Mouse (Mus musculus) heart, embryonic 14.5 days (tissue): ENCODE results near the gene Ctnna2. TPM values are rescaled to one million over a fixed set of nuclear protein-coding genes. Genes with fewer than 3 reads are reported as not detected.

ENCODE experiments used
- ATAC-seq: fragments of 200-750 bp; cut with Nextera tagmentation; 2 replicates; pipeline ENCODE4 v1.8.0; 2017; ENCODE audit warnings: low read depth, moderate TSS enrichment; ENCODE audit not compliant: insufficient number of reproducible peaks, insufficient read depth, low FRiP score
- H3K27ac ChIP-seq, 2 experiments: fragments of 200-500 bp in 1 of 2; fragments of 300-500 bp in 1 of 2; sonication (generic) in 1 of 2; replicated peaks in 1 of 2; 2 replicates each; pipeline ENCODE4 v1.5.1; 2012 to 2014; ENCODE audit warnings: low read depth in 2 of 2, low read length in 2 of 2, control low read depth in 1 of 2, mild to moderate bottlenecking in 1 of 2, mixed read lengths in 1 of 2; ENCODE audit not compliant: control insufficient read depth in 1 of 2, insufficient read depth in 1 of 2
- H3K27me3 ChIP-seq: fragments of 300-500 bp; sonication (generic); 2 replicates; pipeline ENCODE4 v1.6.1; 2014; ENCODE audit warnings: mild to moderate bottlenecking, low read length, control low read depth; ENCODE audit not compliant: control insufficient read depth, insufficient read depth
- H3K36me3 ChIP-seq: fragments of 300-500 bp; sonication (generic); 2 replicates; pipeline ENCODE4 v1.6.1; 2014; ENCODE audit warnings: mild to moderate bottlenecking, control low read depth, low read length, mixed read lengths; ENCODE audit not compliant: control insufficient read depth, insufficient read depth
- H3K4me1 ChIP-seq, 2 experiments: fragments of 200-500 bp in 1 of 2; fragments of 300-500 bp in 1 of 2; sonication (generic) in 1 of 2; 2 replicates each; pipeline ENCODE4 v1.6.1; 2012 to 2014; ENCODE audit warnings: low read length in 2 of 2, control low read depth in 1 of 2, mixed read lengths in 1 of 2; ENCODE audit not compliant: control insufficient read depth in 2 of 2, insufficient read depth in 2 of 2
- H3K4me2 ChIP-seq: fragments of 300-500 bp; sonication (generic); 2 replicates; pipeline ENCODE4 v1.6.1; 2014; ENCODE audit warnings: mild to moderate bottlenecking, low read length
- H3K4me3 ChIP-seq, 2 experiments: fragments of 200-500 bp in 1 of 2; fragments of 300-500 bp in 1 of 2; sonication (generic) in 1 of 2; 2 replicates each; pipeline ENCODE4 v1.5.1; 2012 to 2014; ENCODE audit warnings: low read length in 2 of 2, mild to moderate bottlenecking in 2 of 2, control low read depth in 1 of 2, low read depth in 1 of 2, moderate library complexity in 1 of 2; ENCODE audit not compliant: control insufficient read depth in 1 of 2, insufficient read depth in 1 of 2
- H3K9ac ChIP-seq: fragments of 300-500 bp; sonication (generic); 2 replicates; pipeline ENCODE4 v1.6.1; 2014; ENCODE audit warnings: mild to moderate bottlenecking, low read length
- H3K9me3 ChIP-seq: fragments of 300-500 bp; sonication (generic); 2 replicates; pipeline ENCODE4 v1.6.1; 2016; ENCODE audit warnings: low read length, control low read depth; ENCODE audit not compliant: control insufficient read depth
- WGBS: fragments of 180-500 bp; shearing (Covaris S2); extraction: QIAGEN DNeasy Blood & Tissue Kit; methylation state at CpG from one replicate; pipeline ENCODE4 v1.1.7; 2014; 5-methylcytosine and 5-hydroxymethylcytosine counted together
- polyA plus RNA-seq: library from polyadenylated mRNA; unstranded; fragments of >200 nt; fragmentation: Nextera tagmentation; extraction: Ambion mirVana; gene quantifications from 2 replicates; pipeline ENCODE4 v1.2.1, GENCODE M21; 2014

Ctnna2 gene
- polyA plus RNA-seq, 1 experiment from 2014 or later, result 1.8 TPM

DNA sequence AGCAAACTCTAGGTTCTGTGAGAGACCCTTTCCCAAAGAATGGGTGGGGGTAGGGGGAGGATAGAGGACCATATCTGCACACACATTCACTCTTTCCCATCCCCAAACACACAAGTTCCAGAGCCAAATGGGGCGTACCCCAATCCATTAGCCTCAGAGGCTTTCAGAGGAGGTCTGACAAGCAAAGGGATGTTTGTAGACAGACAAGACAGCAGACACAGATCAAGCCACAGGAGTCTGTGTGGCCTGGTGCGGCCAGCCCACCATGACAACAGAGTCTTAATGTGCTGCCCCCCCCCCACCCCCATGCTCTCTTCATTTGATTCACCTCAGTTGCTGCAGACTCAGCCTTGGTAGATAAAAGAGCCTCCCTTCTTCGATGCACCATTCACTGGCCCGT, 764.2 kb downstream of the Ctnna2 start:
- 79% methylated on average over 4 of the region's 4 CpGs for WGBS
- H3K9me3 ChIP-seq, result no peaks in the 10 kb centered on the region
- H3K4me1 ChIP-seq, result no peaks in the 10 kb centered on the region
- no peak overlapping the region for H3K4me3 ChIP-seq
- H3K27me3 ChIP-seq, result no peaks in the 10 kb centered on the region
- no peak overlapping the region for H3K27ac ChIP-seq
- no peaks in the 10 kb centered on the region for H3K36me3 ChIP-seq
- no peak for ATAC-seq
- no peak overlapping the region for H3K9ac ChIP-seq
- no peak overlapping the region for H3K4me2 ChIP-seq

DNA sequence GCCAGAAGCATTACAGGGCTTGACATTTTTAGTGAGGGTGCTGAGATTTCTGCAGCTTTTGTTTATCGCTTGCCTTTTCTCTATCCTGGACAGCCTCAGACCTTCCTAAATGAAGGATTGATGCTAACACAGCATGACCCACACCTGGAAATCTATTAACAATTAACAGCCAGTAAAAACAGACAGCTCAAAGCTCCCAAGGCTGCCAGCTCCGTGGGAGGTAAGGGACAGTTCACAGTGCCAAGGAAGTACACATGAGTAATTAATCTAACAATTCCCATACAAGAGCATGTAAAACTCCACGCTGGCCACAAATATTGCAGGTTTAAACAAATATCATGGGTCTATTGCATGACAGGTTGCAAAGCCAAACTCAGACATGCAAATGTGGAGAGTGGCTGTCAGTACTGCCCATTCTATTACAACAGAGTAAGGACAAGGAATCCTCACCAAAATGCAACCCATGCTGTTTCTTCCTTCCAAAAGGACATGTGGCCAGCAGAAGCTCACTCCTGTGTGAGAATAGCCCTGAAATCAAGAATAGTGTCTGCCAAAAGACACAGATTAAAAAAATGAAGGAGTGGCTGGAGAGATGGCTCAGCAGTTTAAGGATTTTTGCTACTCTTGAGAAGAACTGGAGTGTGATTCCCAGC, 765.6 kb downstream of the Ctnna2 start:
- H3K4me3 ChIP-seq, result no peak overlapping the region
- no peak for ATAC-seq
- no peak overlapping the region for H3K27ac ChIP-seq
- no peaks in the 10 kb centered on the region for H3K27me3 ChIP-seq
- H3K4me1 ChIP-seq, result no peaks in the 10 kb centered on the region
- WGBS, result 56% methylated on average over 3 of the region's 3 CpGs
- no peak overlapping the region for H3K9ac ChIP-seq
- H3K4me2 ChIP-seq, result no peak overlapping the region
- no peaks in the 10 kb centered on the region for H3K36me3 ChIP-seq
- no peaks in the 10 kb centered on the region for H3K9me3 ChIP-seq

GRCm38 (mm10) chr6:77209929-77210328, 769.6 kb downstream of the Ctnna2 start:
- Histone ChIP-seq H3K4me2 (no peak overlapping the region), H3K9ac (no peak overlapping the region), H3K9me3 (no peaks in the 10 kb centered on the region), H3K4me3 (no peak overlapping the region), H3K27me3 (no peaks in the 10 kb centered on the region), H3K4me1 (no peaks in the 10 kb centered on the region), H3K27ac (no peak overlapping the region), H3K36me3 (no peaks in the 10 kb centered on the region)
- 67% methylated on average over 3 of the region's 3 CpGs for WGBS
- no peak for ATAC-seq

- H3K27ac ChIP-seq, result no peak overlapping the region
- no peak for ATAC-seq
- no peaks in the 10 kb centered on the region for H3K36me3 ChIP-seq
- no peak overlapping the region for H3K4me3 ChIP-seq
- H3K27me3 ChIP-seq, result no peaks in the 10 kb centered on the region
- H3K4me2 ChIP-seq, result no peak overlapping the region
- WGBS, result 74% methylated on average over 1 of the region's 1 CpGs
- H3K4me1 ChIP-seq, result no peaks in the 10 kb centered on the region
- no peaks in the 10 kb centered on the region for H3K9me3 ChIP-seq
- H3K9ac ChIP-seq, result no peak overlapping the region
These were observed 770.3 kb downstream of the Ctnna2 start for GRCm38 (mm10) chr6:77209183-77209582.

- H3K9me3 ChIP-seq, result no peaks in the 10 kb centered on the region
- H3K9ac ChIP-seq, result no peak overlapping the region
- 77% methylated on average over 2 of the region's 2 CpGs for WGBS
- H3K4me3 ChIP-seq, result no peak overlapping the region
- no peaks in the 10 kb centered on the region for H3K4me1 ChIP-seq
- ATAC-seq, result no peak
- H3K4me2 ChIP-seq, result no peak overlapping the region
- no peaks in the 10 kb centered on the region for H3K36me3 ChIP-seq
- no peak overlapping the region for H3K27ac ChIP-seq
- H3K27me3 ChIP-seq, result no peaks in the 10 kb centered on the region
These were observed 780.1 kb downstream of the Ctnna2 start for GRCm38 (mm10) chr6:77199375-77199774.

DNA sequence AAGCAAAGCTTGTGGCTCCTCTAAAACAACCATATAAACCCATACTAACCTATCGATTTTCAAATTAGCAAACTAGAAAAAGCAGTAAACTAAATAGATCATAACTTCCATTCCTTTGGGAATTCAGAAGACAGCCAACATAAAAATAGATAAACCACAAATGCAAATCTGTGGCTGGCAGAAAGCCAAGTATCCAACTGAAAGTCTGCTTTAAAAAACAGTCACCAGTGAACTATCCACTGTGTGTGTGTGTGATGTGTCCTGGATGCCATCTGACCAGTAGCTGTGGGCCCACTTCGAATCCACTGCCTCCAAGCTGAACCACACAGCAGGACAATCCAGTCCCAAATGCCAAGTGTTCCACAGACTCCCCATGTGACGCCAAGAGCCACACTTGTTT, 782.8 kb downstream of the Ctnna2 start:
- Histone ChIP-seq H3K27me3 (no peaks in the 10 kb centered on the region), H3K27ac (no peak overlapping the region), H3K4me2 (no peak overlapping the region), H3K9me3 (no peaks in the 10 kb centered on the region), H3K9ac (no peak overlapping the region), H3K36me3 (no peaks in the 10 kb centered on the region), H3K4me1 (no peaks in the 10 kb centered on the region), H3K4me3 (no peak overlapping the region)
- 80% methylated on average over 3 of the region's 3 CpGs for WGBS
- no peak for ATAC-seq

- H3K27me3 ChIP-seq, result no peaks in the 10 kb centered on the region
- no peak overlapping the region for H3K27ac ChIP-seq
- no peak overlapping the region for H3K4me2 ChIP-seq
- H3K36me3 ChIP-seq, result no peaks in the 10 kb centered on the region
- H3K9me3 ChIP-seq, result no peaks in the 10 kb centered on the region
- H3K9ac ChIP-seq, result no peak overlapping the region
- no peaks in the 10 kb centered on the region for H3K4me1 ChIP-seq
- WGBS, result 60% methylated on average over 4 of the region's 4 CpGs
- no peak for ATAC-seq
- H3K4me3 ChIP-seq, result no peak overlapping the region
These were observed 787.9 kb downstream of the Ctnna2 start for GRCm38 (mm10) chr6:77191635-77192034.

DNA sequence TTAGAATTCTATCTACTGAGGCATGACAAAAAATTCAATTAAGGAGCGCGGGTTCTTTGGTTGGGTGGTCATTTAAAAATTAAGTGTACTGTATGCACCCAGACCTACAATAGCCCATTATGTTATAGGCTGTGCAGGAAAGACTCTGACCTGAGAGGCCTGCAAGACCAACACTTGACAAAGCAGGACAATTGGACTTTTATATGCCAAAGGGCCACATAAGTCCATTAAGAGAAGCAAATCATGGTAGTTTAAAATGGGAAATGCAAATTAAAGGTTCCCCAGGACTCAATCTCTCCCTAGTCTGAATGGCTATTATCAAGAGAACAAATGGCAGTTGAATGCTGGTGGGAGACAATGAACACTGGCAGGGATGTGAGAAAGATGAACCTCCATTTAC, 790.9 kb downstream of the Ctnna2 start:
- no peaks in the 10 kb centered on the region for H3K36me3 ChIP-seq
- H3K27me3 ChIP-seq, result no peaks in the 10 kb centered on the region
- no peak overlapping the region for H3K27ac ChIP-seq
- ATAC-seq, result no peak
- no peak overlapping the region for H3K4me2 ChIP-seq
- WGBS, result 81% methylated on average over 2 of the region's 2 CpGs
- no peak overlapping the region for H3K4me3 ChIP-seq
- no peaks in the 10 kb centered on the region for H3K9me3 ChIP-seq
- no peaks in the 10 kb centered on the region for H3K4me1 ChIP-seq
- H3K9ac ChIP-seq, result no peak overlapping the region
